Mouse (Mus musculus): ENCODE measurements around the gene Wwp2.

The Wwp2 gene

DNA sequence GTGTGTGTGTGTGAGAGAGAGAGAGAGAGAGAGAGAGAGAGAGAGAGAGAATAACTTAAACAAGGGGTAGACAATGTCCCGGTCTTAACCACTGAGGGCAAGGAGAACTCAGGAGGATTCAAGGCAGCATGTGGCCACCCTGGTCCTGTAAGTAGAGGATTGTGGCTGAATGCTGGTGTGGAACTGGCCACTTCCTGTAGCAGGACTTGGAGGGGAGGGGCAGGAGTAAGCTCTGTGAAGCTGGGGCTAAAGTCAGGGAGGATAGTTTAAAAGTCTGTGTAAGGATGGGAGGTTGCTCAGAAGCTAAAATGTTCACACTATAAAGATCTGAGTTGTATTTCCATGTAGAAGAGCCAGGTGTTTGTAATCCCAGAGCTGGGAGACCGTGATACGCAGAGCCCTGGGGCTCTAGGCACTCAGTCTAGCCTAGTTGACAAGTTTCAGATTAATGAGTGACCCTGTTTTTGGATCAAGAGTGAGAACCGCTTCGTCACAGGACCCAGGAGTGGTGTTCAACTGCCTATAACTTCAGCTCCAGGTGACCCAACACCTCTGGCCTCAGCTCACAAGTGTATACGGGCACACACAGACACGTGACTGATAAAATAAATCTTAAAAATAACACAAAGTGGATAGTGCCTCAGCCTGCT is 135.4 kb downstream of the Wwp2 start:
- DNase-seq, result no peak

DNA sequence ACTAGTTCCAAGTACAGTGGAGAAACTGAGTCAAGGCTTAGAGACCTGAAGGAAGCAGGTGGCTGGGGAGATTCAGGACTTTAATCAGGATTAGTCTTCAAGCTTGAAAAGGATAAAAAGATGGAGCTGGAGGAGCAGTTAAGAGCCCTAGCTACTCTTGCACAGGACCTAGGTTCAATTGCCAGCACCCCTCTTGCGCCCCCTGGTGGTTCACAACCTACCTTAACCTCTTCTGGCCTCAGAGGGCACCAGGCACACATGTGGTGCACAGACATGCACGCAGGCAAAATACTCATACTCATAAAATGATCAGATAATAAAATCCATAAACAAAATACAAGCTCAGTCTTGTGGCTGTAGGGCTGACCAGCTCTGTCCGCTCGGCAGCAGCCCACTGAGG is 136.3 kb downstream of the Wwp2 start:
- DNase-seq, result peak; percentile 41 to 79

DNA sequence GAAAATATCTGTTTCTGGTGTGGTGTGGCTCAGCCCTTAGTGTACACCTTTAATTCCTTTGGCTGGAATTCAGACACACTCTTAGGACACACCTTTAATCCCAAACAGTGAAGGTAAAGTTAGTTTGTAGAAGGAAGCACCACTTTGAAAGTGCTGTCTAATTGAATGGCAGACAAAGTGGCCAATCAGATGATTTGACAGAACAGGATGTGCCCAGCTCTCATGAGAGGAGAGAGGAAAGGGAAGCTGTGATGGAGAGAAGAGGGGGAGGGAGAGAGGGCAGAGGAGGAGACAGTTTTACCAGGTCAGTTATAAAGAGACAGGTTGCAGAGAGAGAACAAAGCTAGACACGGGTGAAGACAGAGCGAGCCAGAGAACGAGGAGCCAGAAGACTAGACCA is 138.6 kb downstream of the Wwp2 start:
- DNase-seq, result no peak

DNA sequence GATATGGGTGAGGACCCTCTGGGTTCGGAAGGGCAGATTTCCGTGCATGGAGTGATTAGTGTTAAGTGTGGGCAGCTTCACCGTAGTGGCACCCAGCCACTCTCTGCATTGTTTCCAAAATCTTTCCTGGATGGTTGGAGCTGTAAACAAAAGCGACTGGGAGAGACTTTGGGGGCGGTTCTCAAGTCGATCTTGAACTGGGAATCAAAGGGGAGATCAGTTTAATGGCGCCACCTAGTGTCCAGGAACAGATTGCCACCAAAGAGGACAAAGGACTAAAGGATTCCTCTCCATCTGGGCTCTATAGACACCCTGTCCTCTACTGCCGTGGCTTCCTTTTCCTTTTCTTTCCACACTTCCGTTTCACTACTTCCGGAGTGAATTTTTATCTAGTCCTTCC is 140.5 kb downstream of the Wwp2 start:
- DNase-seq, result peak in 1 of 2 experiments; percentile 63

- no peak for DNase-seq
Observed at GRCm38 (mm10) chr8:107577640-107578039, 141.5 kb downstream of the Wwp2 start.

DNA sequence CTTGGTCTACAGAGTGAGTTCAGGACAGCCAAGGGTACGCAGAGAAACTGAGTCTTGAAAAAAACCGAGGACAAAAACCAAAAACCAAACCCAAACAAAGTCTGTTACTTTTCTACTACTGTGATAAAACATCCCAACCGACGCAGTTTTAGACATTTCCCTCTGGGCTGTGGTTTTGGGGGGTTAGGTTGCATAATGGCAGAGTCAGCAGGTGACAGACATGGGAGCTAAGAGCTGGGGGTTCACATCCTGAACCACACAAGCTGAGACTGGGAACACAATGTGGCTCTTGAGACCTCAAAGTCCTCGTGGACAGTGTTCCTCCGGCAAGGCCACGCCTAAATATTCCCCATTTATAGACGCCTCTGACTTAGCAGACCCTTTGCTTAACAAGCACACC is 142.0 kb downstream of the Wwp2 start:
- DNase-seq, result no peak

GRCm38 (mm10) chr8:107578541-107578940 is 142.4 kb downstream of the Wwp2 start:
- DNase-seq, result no peak

GRCm38 (mm10) chr8:107580879-107581278 is 144.7 kb downstream of the Wwp2 start:
- no peak for DNase-seq

GRCm38 (mm10) chr8:107581536-107581935 is 145.4 kb downstream of the Wwp2 start:
- DNase-seq, result no peak

GRCm38 (mm10) chr8:107582136-107582535 is 146.0 kb downstream of the Wwp2 start:
- DNase-seq, result no peak

DNA sequence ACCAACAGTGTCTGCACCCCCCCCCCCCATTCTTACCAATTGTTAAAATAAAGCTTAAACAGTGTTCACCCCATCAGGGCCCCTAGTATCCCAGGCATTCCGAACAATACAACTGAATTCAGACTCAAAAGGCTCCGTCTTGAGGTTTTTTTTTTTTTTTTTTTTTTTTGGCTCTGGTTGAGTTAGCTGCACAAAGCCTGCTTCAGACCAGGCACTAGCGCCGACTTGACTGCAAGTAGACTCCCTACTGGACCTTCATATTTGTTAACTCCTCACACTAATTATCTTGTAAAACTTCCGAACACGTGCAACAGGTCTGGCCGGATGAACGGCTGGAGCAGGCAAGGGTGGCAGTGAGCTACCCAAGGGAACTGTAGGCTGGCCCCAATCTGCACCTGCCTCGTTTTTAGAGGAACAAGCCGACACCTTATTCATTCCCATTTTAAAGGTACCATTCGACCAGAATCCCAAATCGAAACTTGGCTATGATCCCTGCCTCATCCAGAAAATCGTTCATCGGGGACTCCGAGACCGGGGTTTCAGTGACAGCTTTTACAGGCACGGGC is 151.3 kb downstream of the Wwp2 start:
- no peak for DNase-seq

DNA sequence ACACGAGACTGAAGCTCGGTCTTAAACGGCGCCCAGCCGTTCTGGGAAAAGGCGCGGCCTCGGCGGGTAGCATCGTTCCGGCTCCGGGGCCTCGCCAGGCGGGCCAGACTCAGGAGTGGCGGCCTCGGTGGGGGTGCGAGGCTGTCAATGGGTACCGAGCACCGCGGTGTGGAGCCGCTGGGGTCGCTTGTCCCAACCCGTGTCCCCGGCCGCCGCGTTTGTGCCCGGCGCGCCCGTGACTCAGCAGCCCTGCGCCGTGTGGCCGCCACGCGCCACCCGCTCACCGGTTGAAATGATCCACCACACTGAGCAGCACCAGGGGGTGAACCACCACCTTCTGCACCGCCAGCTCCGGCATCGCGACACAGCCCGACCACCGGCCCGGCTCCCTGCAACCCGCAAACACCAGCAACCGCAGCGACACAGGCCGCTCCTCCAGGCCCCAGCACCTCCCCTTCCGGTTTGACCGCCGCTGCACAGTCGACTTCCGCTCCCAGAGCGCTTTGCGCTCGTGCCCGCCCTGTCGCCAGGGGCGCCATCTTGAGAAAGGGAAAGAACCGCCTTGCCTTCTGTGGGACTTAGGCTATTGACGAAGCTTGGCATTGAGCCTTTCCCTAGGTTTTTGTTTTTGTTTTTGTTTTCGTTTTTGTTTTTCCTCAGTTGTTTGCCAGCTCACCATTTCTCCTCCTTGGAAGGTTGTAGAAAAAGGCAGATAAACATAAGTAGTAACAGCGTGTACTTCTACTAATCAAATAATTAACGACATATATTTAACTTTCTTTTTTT is 152.0 kb downstream of the Wwp2 start, which contains the start of gene Psmd7:
Psmd7 (minus strand) TSS at position 470 of the 786 bp plus-strand sequence.
- DNase-seq, result peak; percentile 85 to 93

DNA sequence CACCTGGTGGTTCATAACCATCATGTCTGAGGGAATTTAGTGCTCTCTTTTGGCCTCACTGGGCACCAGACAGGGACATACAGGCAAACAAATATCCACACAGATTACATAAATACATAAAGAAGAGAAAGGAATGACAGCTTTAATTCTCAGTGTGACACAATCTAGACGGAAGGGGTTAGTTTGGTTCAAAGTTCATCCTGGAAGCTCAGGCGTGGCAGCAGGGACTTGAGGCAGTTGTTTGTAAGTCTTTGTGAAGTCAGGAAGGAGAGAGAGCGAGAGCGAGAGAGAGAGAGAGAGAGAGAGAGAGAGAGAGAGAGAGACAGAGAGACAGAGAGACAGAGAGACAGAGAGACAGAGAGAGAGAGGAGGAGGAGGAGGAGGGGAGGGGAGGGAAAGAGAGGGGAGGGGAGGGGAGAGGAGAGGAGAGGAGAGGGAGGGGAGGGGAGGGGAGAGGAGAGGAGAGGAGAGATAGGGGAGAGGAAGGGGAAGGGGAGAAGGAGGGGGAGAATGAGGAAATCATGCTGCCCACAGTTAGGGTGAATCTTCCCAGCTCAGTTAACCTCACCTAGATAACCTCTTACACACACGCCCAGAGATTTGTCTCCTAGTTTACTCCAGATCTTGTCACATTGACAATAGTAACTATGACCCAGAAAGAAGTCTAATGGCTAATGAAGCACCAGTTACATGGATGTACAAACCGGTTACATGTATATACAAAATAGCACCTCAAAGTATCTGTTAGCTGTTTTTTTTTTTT is 158.0 kb downstream of the Wwp2 start:
- no peak for DNase-seq

- no peak for DNase-seq
Observed at GRCm38 (mm10) chr8:107594817-107595216, 158.7 kb downstream of the Wwp2 start.

- no peak for DNase-seq
Observed at GRCm38 (mm10) chr8:107597731-107598130, 161.6 kb downstream of the Wwp2 start.

DNA sequence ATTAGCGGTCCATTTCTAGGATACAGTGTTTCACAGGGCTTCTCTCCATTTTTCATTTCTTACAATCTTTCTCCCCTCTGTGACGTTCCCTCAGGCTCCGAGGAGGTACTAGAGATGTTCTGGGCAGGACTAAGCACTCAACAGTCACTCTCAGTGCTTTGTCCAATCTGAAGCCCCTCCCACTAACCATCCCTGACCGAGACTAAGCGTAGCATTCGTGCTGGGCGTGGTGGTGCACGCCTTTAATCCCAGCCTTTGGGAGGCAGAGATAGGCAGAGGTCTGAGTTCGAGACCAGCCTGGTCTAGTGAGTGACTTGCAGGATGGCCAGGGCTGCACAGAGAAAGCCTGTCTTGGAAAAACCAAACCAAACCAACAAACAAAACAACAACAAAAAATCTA is 163.5 kb downstream of the Wwp2 start:
- no peak for DNase-seq

- peak in 1 of 2 experiments; percentile 47 for DNase-seq
Observed at GRCm38 (mm10) chr8:107603026-107603425, 166.9 kb downstream of the Wwp2 start.

All from spleen, adult 18-20 months (tissue).